Mouse (Mus musculus): ENCODE data around the gene Dpep1. TPM values are rescaled to one million over a fixed set of nuclear protein-coding genes. Genes with fewer than 3 reads are reported as not detected.

The Dpep1 gene
- polyA plus RNA-seq, 1 experiment: 360 TPM

- H3K27ac ChIP-seq (ENCODE audit: insufficient read depth, low read depth, low read length): peak within 1 kb of the TSS; percentile 65
- TF ChIP-seq CTCF (conservative IDR thresholded peaks at IDR 0.05; ENCODE audit: insufficient read depth, insufficient read length, low read depth, low read length): 0 out of 2 replicates have a peak, but pooled peaks have one; percentile 19
- TF ChIP-seq POLR2A (IDR thresholded peaks at IDR 0.05; ENCODE audit: low read depth, low read length): no peak
- peaks cover 4% of the 10 kb centered on the region for H3K4me1 ChIP-seq (ENCODE audit: control insufficient read depth, insufficient read depth, low read length)
- DNase-seq: peak; percentile 96
- H3K27me3 ChIP-seq (replicated peaks; ENCODE audit: control insufficient read depth, insufficient read depth, low read length): no peaks in the 10 kb centered on the region
- H3K36me3 ChIP-seq (ENCODE audit: control insufficient read depth, insufficient read depth, low read length): no peaks in the 10 kb centered on the region
- peak within 1 kb of the TSS; percentile 84 for H3K4me3 ChIP-seq (ENCODE audit: insufficient read depth, low read depth, low read length)
- WGBS: 1% methylated on average over 57 of the region's 57 CpGs
Measured at GRCm38 (mm10) chr8:123235520-123236497, 49.8 kb downstream of the Dpep1 start, which contains the start of gene Spata2l. Spata2l (minus strand) TSS chr8:123236233.

GRCm38 (mm10) chr8:123239398-123239797 lies 53.4 kb downstream of the Dpep1 start:
- no peak for DNase-seq
- H3K4me1 ChIP-seq (ENCODE audit: control insufficient read depth, insufficient read depth, low read length): peaks cover 9% of the 10 kb centered on the region
- no peak for TF ChIP-seq POLR2A (IDR thresholded peaks at IDR 0.05; ENCODE audit: low read depth, low read length)
- no peak for TF ChIP-seq CTCF (conservative IDR thresholded peaks at IDR 0.05; ENCODE audit: insufficient read depth, insufficient read length, low read depth, low read length)
- no peak overlapping the region for H3K4me3 ChIP-seq (ENCODE audit: insufficient read depth, low read depth, low read length)
- H3K27me3 ChIP-seq (replicated peaks; ENCODE audit: control insufficient read depth, insufficient read depth, low read length): no peaks in the 10 kb centered on the region
- H3K36me3 ChIP-seq (ENCODE audit: control insufficient read depth, insufficient read depth, low read length): no peaks in the 10 kb centered on the region
- 89% methylated on average over 10 of the region's 10 CpGs for WGBS
- no peak overlapping the region for H3K27ac ChIP-seq (ENCODE audit: insufficient read depth, low read depth, low read length)

GRCm38 (mm10) chr8:123242107-123242923 lies 56.3 kb downstream of the Dpep1 start:
- Histone ChIP-seq H3K36me3 (ENCODE audit: control insufficient read depth, insufficient read depth, low read length) (no peaks in the 10 kb centered on the region), H3K4me3 (ENCODE audit: insufficient read depth, low read depth, low read length) (no peak overlapping the region), H3K4me1 (ENCODE audit: control insufficient read depth, insufficient read depth, low read length) (peaks cover 5% of the 10 kb centered on the region; the same call in 1 of the 2 replicates), H3K27me3 (replicated peaks; ENCODE audit: control insufficient read depth, insufficient read depth, low read length) (no peaks in the 10 kb centered on the region), H3K27ac (ENCODE audit: insufficient read depth, low read depth, low read length) (no peak overlapping the region)
- TF ChIP-seq POLR2A (IDR thresholded peaks at IDR 0.05; ENCODE audit: low read depth, low read length) (no peak), CTCF (conservative IDR thresholded peaks at IDR 0.05; ENCODE audit: insufficient read depth, insufficient read length, low read depth, low read length) (no peak)
- 80% methylated on average over 7 of the region's 7 CpGs for WGBS
- no peak for DNase-seq

GRCm38 (mm10) chr8:123243053-123243452 lies 57.0 kb downstream of the Dpep1 start:
- H3K4me1 ChIP-seq (ENCODE audit: control insufficient read depth, insufficient read depth, low read length): peaks cover 5% of the 10 kb centered on the region; the same call in 1 of the 2 replicates
- no peaks in the 10 kb centered on the region for H3K27me3 ChIP-seq (replicated peaks; ENCODE audit: control insufficient read depth, insufficient read depth, low read length)
- no peaks in the 10 kb centered on the region for H3K36me3 ChIP-seq (ENCODE audit: control insufficient read depth, insufficient read depth, low read length)
- H3K4me3 ChIP-seq (ENCODE audit: insufficient read depth, low read depth, low read length): no peak overlapping the region
- WGBS: 73% methylated on average over 11 of the region's 11 CpGs
- TF ChIP-seq POLR2A (IDR thresholded peaks at IDR 0.05; ENCODE audit: low read depth, low read length) (no peak), CTCF (conservative IDR thresholded peaks at IDR 0.05; ENCODE audit: insufficient read depth, insufficient read length, low read depth, low read length) (peak; percentile 69)
- DNase-seq: peak; percentile 22
- H3K27ac ChIP-seq (ENCODE audit: insufficient read depth, low read depth, low read length): no peak overlapping the region

- H3K4me1 ChIP-seq (ENCODE audit: control insufficient read depth, insufficient read depth, low read length): peaks cover 5% of the 10 kb centered on the region; the same call in 1 of the 2 replicates
- TF ChIP-seq CTCF (conservative IDR thresholded peaks at IDR 0.05; ENCODE audit: insufficient read depth, insufficient read length, low read depth, low read length) (no peak), POLR2A (IDR thresholded peaks at IDR 0.05; ENCODE audit: low read depth, low read length) (no peak)
- H3K36me3 ChIP-seq (ENCODE audit: control insufficient read depth, insufficient read depth, low read length): no peaks in the 10 kb centered on the region
- WGBS: 71% methylated on average over 4 of the region's 4 CpGs
- peak overlapping the region; percentile 51; the same call in 1 of the 2 replicates for H3K27ac ChIP-seq (ENCODE audit: insufficient read depth, low read depth, low read length)
- DNase-seq: peak; percentile 87
- no peak overlapping the region for H3K4me3 ChIP-seq (ENCODE audit: insufficient read depth, low read depth, low read length)
- no peaks in the 10 kb centered on the region for H3K27me3 ChIP-seq (replicated peaks; ENCODE audit: control insufficient read depth, insufficient read depth, low read length)
Measured at GRCm38 (mm10) chr8:123244382-123244781, 58.3 kb downstream of the Dpep1 start.

GRCm38 (mm10) chr8:123245543-123245942 lies 59.5 kb downstream of the Dpep1 start:
- H3K27me3 ChIP-seq (replicated peaks; ENCODE audit: control insufficient read depth, insufficient read depth, low read length): no peaks in the 10 kb centered on the region
- peaks cover 5% of the 10 kb centered on the region; the same call in 1 of the 2 replicates for H3K4me1 ChIP-seq (ENCODE audit: control insufficient read depth, insufficient read depth, low read length)
- no peak for DNase-seq
- 87% methylated on average over 12 of the region's 12 CpGs for WGBS
- no peaks in the 10 kb centered on the region for H3K36me3 ChIP-seq (ENCODE audit: control insufficient read depth, insufficient read depth, low read length)
- no peak overlapping the region for H3K27ac ChIP-seq (ENCODE audit: insufficient read depth, low read depth, low read length)
- TF ChIP-seq POLR2A (IDR thresholded peaks at IDR 0.05; ENCODE audit: low read depth, low read length): no peak
- no peak for TF ChIP-seq CTCF (conservative IDR thresholded peaks at IDR 0.05; ENCODE audit: insufficient read depth, insufficient read length, low read depth, low read length)
- no peak overlapping the region for H3K4me3 ChIP-seq (ENCODE audit: insufficient read depth, low read depth, low read length)

All from kidney, adult 2 months (tissue).